Mouse (Mus musculus): ENCODE data around the gene Sp110. TPM values are rescaled to one million over a fixed set of nuclear protein-coding genes. Genes with fewer than 3 reads are reported as not detected.
"Not testable (repeated sequence)": the region's sequence is repeated elsewhere in the genome, so short reads cannot be mapped to it uniquely, and the experiment has no call there.

Gene Sp110
- polyA plus RNA-seq, 1 experiment from 2014 or later: 2.2 TPM

DNA sequence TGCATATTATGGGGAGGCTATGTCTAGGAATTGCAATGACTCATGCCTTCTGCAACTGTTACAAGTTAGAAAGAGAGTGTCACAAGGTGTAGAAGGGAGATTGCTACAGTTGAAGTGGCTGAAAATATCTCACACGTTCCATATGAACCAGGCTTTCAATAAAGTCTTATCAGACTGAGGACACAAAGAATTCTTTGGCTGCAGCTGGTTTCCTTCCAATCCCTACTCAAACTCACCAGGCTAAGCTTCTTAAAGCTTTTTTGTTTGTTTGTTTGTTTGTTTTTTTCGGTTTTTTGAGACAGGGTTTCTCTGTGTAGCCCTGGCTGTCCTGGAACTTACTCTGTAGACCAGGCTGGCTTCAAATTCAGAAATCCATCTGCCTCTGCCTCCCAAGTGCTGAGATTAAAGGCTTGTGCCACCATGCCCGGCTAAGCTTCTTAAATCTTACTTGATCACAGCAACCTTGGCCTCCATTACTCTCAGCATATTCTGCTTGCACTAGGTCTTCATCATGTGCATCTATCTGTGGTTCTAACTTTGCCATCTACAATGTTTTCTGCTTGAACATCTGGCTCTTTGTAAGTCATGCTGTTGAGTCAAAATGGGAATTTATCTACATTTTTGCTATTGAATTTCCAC, 20.1 kb downstream of the Sp110 start:
- H3K27ac ChIP-seq (replicated peaks; ENCODE audit: low read depth, low read length); H3K9me3 ChIP-seq (ENCODE audit: control insufficient read depth, low read length); DNase-seq; H3K4me2 ChIP-seq (ENCODE audit: low read length); H3K27me3 ChIP-seq (ENCODE audit: control insufficient read depth, insufficient read depth, low read length); H3K9ac ChIP-seq (replicated peaks; ENCODE audit: low read length); ATAC-seq (ENCODE audit: low FRiP score, low TSS enrichment); H3K36me3 ChIP-seq (ENCODE audit: control insufficient read depth, insufficient read depth, low read length); H3K4me3 ChIP-seq (replicated peaks; ENCODE audit: low read depth, low read length); H3K4me1 ChIP-seq (ENCODE audit: control insufficient read depth, insufficient read depth, low read length): not testable (repeated sequence)
- 63% methylated on average over 3 of the region's 3 CpGs for WGBS

- H3K4me1 ChIP-seq (ENCODE audit: control insufficient read depth, insufficient read depth, low read length); H3K36me3 ChIP-seq (ENCODE audit: control insufficient read depth, insufficient read depth, low read length); H3K9ac ChIP-seq (replicated peaks; ENCODE audit: low read length); H3K4me2 ChIP-seq (ENCODE audit: low read length); DNase-seq; H3K27ac ChIP-seq (replicated peaks; ENCODE audit: low read depth, low read length); H3K4me3 ChIP-seq (replicated peaks; ENCODE audit: low read depth, low read length); ATAC-seq (ENCODE audit: low FRiP score, low TSS enrichment); H3K27me3 ChIP-seq (ENCODE audit: control insufficient read depth, insufficient read depth, low read length); H3K9me3 ChIP-seq (ENCODE audit: control insufficient read depth, low read length): not testable (repeated sequence)
- 79% methylated on average over 2 of the region's 3 CpGs for WGBS
Observed at GRCm38 (mm10) chr1:85575376-85575775, 23.2 kb downstream of the Sp110 start, which contains the start of gene G530012D18Rik. TSS of gene G530012D18Rik (plus strand) at chr1:85575676.

DNA sequence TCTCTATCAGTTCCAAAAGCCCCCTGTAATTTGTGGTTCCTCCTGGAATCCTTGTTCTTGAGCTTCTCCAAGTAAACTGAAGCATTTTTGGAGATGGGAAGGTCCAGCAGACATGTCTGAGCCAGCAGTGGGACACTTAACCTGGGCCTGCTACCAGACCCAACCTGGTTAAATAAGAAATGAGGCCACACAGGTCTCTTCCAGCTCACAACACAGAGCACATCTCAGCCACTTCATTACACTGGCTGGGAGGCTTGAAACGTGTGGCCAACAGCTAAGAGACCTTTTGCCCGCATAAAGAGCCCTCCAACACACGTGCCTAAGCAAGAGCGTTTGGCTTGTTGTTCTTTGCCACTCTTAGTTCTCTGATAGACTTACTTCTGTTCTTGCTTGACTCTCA, 25.1 kb downstream of the Sp110 start:
- not testable (repeated sequence) for H3K36me3 ChIP-seq (ENCODE audit: control insufficient read depth, insufficient read depth, low read length); H3K9ac ChIP-seq (replicated peaks; ENCODE audit: low read length); H3K4me1 ChIP-seq (ENCODE audit: control insufficient read depth, insufficient read depth, low read length); H3K27ac ChIP-seq (replicated peaks; ENCODE audit: low read depth, low read length); ATAC-seq (ENCODE audit: low FRiP score, low TSS enrichment); H3K4me3 ChIP-seq (replicated peaks; ENCODE audit: low read depth, low read length); H3K27me3 ChIP-seq (ENCODE audit: control insufficient read depth, insufficient read depth, low read length); H3K9me3 ChIP-seq (ENCODE audit: control insufficient read depth, low read length); H3K4me2 ChIP-seq (ENCODE audit: low read length); DNase-seq
- 74% methylated on average over 4 of the region's 4 CpGs for WGBS

- H3K4me2 ChIP-seq (ENCODE audit: low read length); H3K9ac ChIP-seq (replicated peaks; ENCODE audit: low read length); H3K36me3 ChIP-seq (ENCODE audit: control insufficient read depth, insufficient read depth, low read length); ATAC-seq (ENCODE audit: low FRiP score, low TSS enrichment); H3K4me1 ChIP-seq (ENCODE audit: control insufficient read depth, insufficient read depth, low read length); H3K27ac ChIP-seq (replicated peaks; ENCODE audit: low read depth, low read length); DNase-seq; H3K27me3 ChIP-seq (ENCODE audit: control insufficient read depth, insufficient read depth, low read length); H3K4me3 ChIP-seq (replicated peaks; ENCODE audit: low read depth, low read length); H3K9me3 ChIP-seq (ENCODE audit: control insufficient read depth, low read length): not testable (repeated sequence)
- 85% methylated on average over 4 of the region's 4 CpGs for WGBS
Observed at GRCm38 (mm10) chr1:85555261-85555660, 43.4 kb downstream of the Sp110 start.

DNA sequence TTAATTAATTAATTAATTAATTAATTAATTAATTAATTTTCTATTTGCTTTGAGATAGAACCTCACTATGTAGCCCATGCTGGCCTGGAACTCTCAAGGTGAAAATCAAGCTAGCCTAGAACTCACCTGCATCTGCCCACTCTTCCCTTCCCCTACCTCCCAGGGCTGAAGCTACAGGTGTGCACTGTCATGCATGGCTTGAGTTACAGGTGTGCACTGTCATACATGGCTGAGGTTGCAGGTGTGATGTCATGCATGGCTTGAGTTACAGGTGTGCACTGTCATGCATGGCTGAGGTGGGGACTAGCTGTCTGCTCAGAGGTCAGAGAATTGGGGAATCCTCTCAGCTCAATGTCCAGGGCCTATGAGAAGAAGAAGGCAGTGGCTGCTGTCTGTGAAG, 52.2 kb downstream of the Sp110 start:
- not testable (repeated sequence) for H3K4me3 ChIP-seq (replicated peaks; ENCODE audit: low read depth, low read length); DNase-seq; ATAC-seq (ENCODE audit: low FRiP score, low TSS enrichment)

DNA sequence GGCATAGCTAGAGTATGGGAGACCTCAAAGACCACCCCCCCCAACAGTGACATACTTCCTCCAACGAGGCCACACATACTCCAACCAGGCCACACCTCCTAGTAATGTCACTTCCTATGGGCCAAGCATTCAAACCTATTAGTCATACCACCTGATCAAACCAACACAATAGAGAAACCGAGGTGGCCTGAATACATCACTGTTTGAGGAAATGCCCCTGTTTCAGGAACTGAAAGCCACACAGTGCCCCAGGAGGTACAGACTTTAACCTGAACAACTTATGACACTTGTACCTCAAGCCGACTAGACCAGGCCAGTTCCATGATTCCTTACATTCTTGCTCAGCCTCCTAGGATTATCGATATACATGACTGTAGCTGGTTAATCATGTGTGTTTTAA, 54.8 kb downstream of the Sp110 start:
- H3K36me3 ChIP-seq (ENCODE audit: control insufficient read depth, insufficient read depth, low read length); ATAC-seq (ENCODE audit: low FRiP score, low TSS enrichment); H3K27me3 ChIP-seq (ENCODE audit: control insufficient read depth, insufficient read depth, low read length); H3K4me2 ChIP-seq (ENCODE audit: low read length); H3K4me1 ChIP-seq (ENCODE audit: control insufficient read depth, insufficient read depth, low read length); H3K27ac ChIP-seq (replicated peaks; ENCODE audit: low read depth, low read length); H3K9me3 ChIP-seq (ENCODE audit: control insufficient read depth, low read length); H3K4me3 ChIP-seq (replicated peaks; ENCODE audit: low read depth, low read length); H3K9ac ChIP-seq (replicated peaks; ENCODE audit: low read length); DNase-seq: not testable (repeated sequence)
- 76% methylated on average over 3 of the region's 4 CpGs for WGBS

More for the DNA sequence above, 52.2 kb downstream of the Sp110 start:
- H3K4me2 ChIP-seq (ENCODE audit: low read length); H3K36me3 ChIP-seq (ENCODE audit: control insufficient read depth, insufficient read depth, low read length); H3K4me1 ChIP-seq (ENCODE audit: control insufficient read depth, insufficient read depth, low read length); H3K27ac ChIP-seq (replicated peaks; ENCODE audit: low read depth, low read length); H3K27me3 ChIP-seq (ENCODE audit: control insufficient read depth, insufficient read depth, low read length); H3K9ac ChIP-seq (replicated peaks; ENCODE audit: low read length); H3K9me3 ChIP-seq (ENCODE audit: control insufficient read depth, low read length): not testable (repeated sequence)

DNA sequence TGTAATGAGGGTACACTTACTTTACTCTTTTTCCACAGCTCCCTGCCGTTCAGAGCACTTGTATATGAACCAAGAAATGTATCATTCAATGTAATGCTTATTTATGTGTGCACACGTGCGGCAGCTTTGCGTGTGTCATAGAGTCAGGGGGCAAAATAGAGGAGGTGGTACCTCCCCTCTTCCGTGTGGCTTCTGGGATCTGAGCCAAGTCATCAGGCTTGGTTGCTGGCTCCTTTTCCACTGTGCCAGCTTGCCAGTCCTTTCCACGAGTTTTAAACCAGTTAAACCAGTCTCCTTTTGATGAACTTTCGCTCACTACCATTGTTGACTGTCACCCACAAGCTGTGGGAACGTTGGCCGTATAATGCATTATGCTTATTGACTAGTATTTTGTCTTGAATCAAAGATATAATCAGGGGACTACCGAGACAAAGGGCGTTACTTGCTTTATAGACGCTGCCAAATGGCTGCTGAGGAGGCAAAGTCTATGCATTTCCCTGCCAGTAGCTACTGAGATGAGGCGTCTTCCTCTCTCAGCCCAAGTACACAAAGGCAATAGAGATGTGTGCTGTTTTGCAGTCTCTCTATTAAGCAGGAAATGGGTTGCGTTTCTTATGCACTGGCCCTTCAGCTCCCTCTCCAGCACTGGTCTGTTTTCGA, 70.0 kb downstream of the Sp110 start:
- H3K27me3 ChIP-seq (ENCODE audit: control insufficient read depth, insufficient read depth, low read length); H3K9me3 ChIP-seq (ENCODE audit: control insufficient read depth, low read length); H3K4me3 ChIP-seq (replicated peaks; ENCODE audit: low read depth, low read length); DNase-seq; H3K36me3 ChIP-seq (ENCODE audit: control insufficient read depth, insufficient read depth, low read length); H3K9ac ChIP-seq (replicated peaks; ENCODE audit: low read length); H3K27ac ChIP-seq (replicated peaks; ENCODE audit: low read depth, low read length); H3K4me1 ChIP-seq (ENCODE audit: control insufficient read depth, insufficient read depth, low read length); H3K4me2 ChIP-seq (ENCODE audit: low read length); ATAC-seq (ENCODE audit: low FRiP score, low TSS enrichment): not testable (repeated sequence)
- WGBS: 84% methylated on average over 13 of the region's 15 CpGs

Data from midbrain, embryonic 14.5 days (tissue).